Mouse (Mus musculus): ENCODE measurements around the gene Hoxb7. TPM values are rescaled to one million over a fixed set of nuclear protein-coding genes. Genes with fewer than 3 reads are reported as not detected.

The Hoxb7 gene
- polyA plus RNA-seq, 1 experiment from 2014 or later, result 8.4 TPM

- Histone ChIP-seq H3K27ac (ENCODE audit: low read length) (no peak overlapping the region), H3K9ac (replicated peaks; ENCODE audit: low read depth, low read length) (no peak overlapping the region), H3K4me2 (replicated peaks; ENCODE audit: low read depth, low read length) (no peak overlapping the region), H3K4me1 (ENCODE audit: control insufficient read depth, insufficient read depth, low read length) (0 out of 2 replicates have a peak, but pooled peaks cover 3% of the 10 kb centered on the region), H3K36me3 (ENCODE audit: control insufficient read depth, insufficient read depth, low read length) (no peaks in the 10 kb centered on the region), H3K4me3 (ENCODE audit: low read depth, low read length) (no peak overlapping the region), H3K27me3 (ENCODE audit: control insufficient read depth, insufficient read depth, low read length) (peaks cover 83% of the 10 kb centered on the region), H3K9me3 (ENCODE audit: control insufficient read depth, low read depth, low read length) (no peaks in the 10 kb centered on the region)
- no peak for ATAC-seq (ENCODE audit: insufficient number of reproducible peaks, insufficient read depth, low FRiP score, low read depth)
- WGBS, result under 1% methylated on average over 14 of the region's 14 CpGs
Measured at GRCm38 (mm10) chr11:96255996-96256445, 30.4 kb upstream of the Hoxb7 start.

- WGBS, result 25% methylated on average over 2 of the region's 2 CpGs
- H3K27me3 ChIP-seq (ENCODE audit: control insufficient read depth, insufficient read depth, low read length), result peaks cover 83% of the 10 kb centered on the region
- H3K9ac ChIP-seq (replicated peaks; ENCODE audit: low read depth, low read length), result no peak overlapping the region
- no peak overlapping the region for H3K4me2 ChIP-seq (replicated peaks; ENCODE audit: low read depth, low read length)
- no peak overlapping the region for H3K4me3 ChIP-seq (ENCODE audit: low read depth, low read length)
- H3K4me1 ChIP-seq (ENCODE audit: control insufficient read depth, insufficient read depth, low read length), result no peaks in the 10 kb centered on the region
- H3K27ac ChIP-seq (ENCODE audit: low read length), result no peak overlapping the region
- H3K36me3 ChIP-seq (ENCODE audit: control insufficient read depth, insufficient read depth, low read length), result no peaks in the 10 kb centered on the region
- ATAC-seq (ENCODE audit: insufficient number of reproducible peaks, insufficient read depth, low FRiP score, low read depth), result no peak
- H3K9me3 ChIP-seq (ENCODE audit: control insufficient read depth, low read depth, low read length), result no peaks in the 10 kb centered on the region
Measured at GRCm38 (mm10) chr11:96257141-96257540, 29.3 kb upstream of the Hoxb7 start.

GRCm38 (mm10) chr11:96259038-96259437, 27.4 kb upstream of the Hoxb7 start:
- 5% methylated on average over 2 of the region's 2 CpGs for WGBS

GRCm38 (mm10) chr11:96259511-96259910, 26.9 kb upstream of the Hoxb7 start:
- ATAC-seq (ENCODE audit: insufficient number of reproducible peaks, insufficient read depth, low FRiP score, low read depth), result no peak
- no peak overlapping the region for H3K9ac ChIP-seq (replicated peaks; ENCODE audit: low read depth, low read length)
- no peaks in the 10 kb centered on the region for H3K9me3 ChIP-seq (ENCODE audit: control insufficient read depth, low read depth, low read length)
- H3K4me1 ChIP-seq (ENCODE audit: control insufficient read depth, insufficient read depth, low read length), result no peaks in the 10 kb centered on the region
- no peak overlapping the region for H3K4me3 ChIP-seq (ENCODE audit: low read depth, low read length)
- WGBS, result 4% methylated on average over 1 of the region's 1 CpGs
- H3K36me3 ChIP-seq (ENCODE audit: control insufficient read depth, insufficient read depth, low read length), result no peaks in the 10 kb centered on the region
- H3K27ac ChIP-seq (ENCODE audit: low read length), result no peak overlapping the region
- no peak overlapping the region for H3K4me2 ChIP-seq (replicated peaks; ENCODE audit: low read depth, low read length)
- H3K27me3 ChIP-seq (ENCODE audit: control insufficient read depth, insufficient read depth, low read length), result peaks cover 82% of the 10 kb centered on the region

More at GRCm38 (mm10) chr11:96259038-96259437, 27.4 kb upstream of the Hoxb7 start:
- Histone ChIP-seq H3K27ac (ENCODE audit: low read length) (no peak overlapping the region), H3K4me3 (ENCODE audit: low read depth, low read length) (no peak overlapping the region), H3K9me3 (ENCODE audit: control insufficient read depth, low read depth, low read length) (no peaks in the 10 kb centered on the region), H3K27me3 (ENCODE audit: control insufficient read depth, insufficient read depth, low read length) (peaks cover 83% of the 10 kb centered on the region), H3K9ac (replicated peaks; ENCODE audit: low read depth, low read length) (no peak overlapping the region), H3K4me1 (ENCODE audit: control insufficient read depth, insufficient read depth, low read length) (no peaks in the 10 kb centered on the region), H3K4me2 (replicated peaks; ENCODE audit: low read depth, low read length) (no peak overlapping the region), H3K36me3 (ENCODE audit: control insufficient read depth, insufficient read depth, low read length) (no peaks in the 10 kb centered on the region)
- no peak for ATAC-seq (ENCODE audit: insufficient number of reproducible peaks, insufficient read depth, low FRiP score, low read depth)

- Histone ChIP-seq H3K9me3 (ENCODE audit: control insufficient read depth, low read depth, low read length) (no peaks in the 10 kb centered on the region), H3K4me3 (ENCODE audit: low read depth, low read length) (no peak overlapping the region), H3K4me1 (ENCODE audit: control insufficient read depth, insufficient read depth, low read length) (no peaks in the 10 kb centered on the region), H3K27me3 (ENCODE audit: control insufficient read depth, insufficient read depth, low read length) (peaks cover 83% of the 10 kb centered on the region), H3K27ac (ENCODE audit: low read length) (no peak overlapping the region), H3K36me3 (ENCODE audit: control insufficient read depth, insufficient read depth, low read length) (no peaks in the 10 kb centered on the region), H3K9ac (replicated peaks; ENCODE audit: low read depth, low read length) (no peak overlapping the region), H3K4me2 (replicated peaks; ENCODE audit: low read depth, low read length) (no peak overlapping the region)
- 2% methylated on average over 23 of the region's 23 CpGs for WGBS
- no peak for ATAC-seq (ENCODE audit: insufficient number of reproducible peaks, insufficient read depth, low FRiP score, low read depth)
Measured at GRCm38 (mm10) chr11:96260310-96260970, 26.0 kb upstream of the Hoxb7 start.

- WGBS, result 2% methylated on average over 24 of the region's 24 CpGs
- Histone ChIP-seq H3K4me1 (ENCODE audit: control insufficient read depth, insufficient read depth, low read length) (no peaks in the 10 kb centered on the region), H3K36me3 (ENCODE audit: control insufficient read depth, insufficient read depth, low read length) (no peaks in the 10 kb centered on the region), H3K27ac (ENCODE audit: low read length) (no peak overlapping the region), H3K4me2 (replicated peaks; ENCODE audit: low read depth, low read length) (no peak overlapping the region), H3K4me3 (ENCODE audit: low read depth, low read length) (no peak overlapping the region), H3K9ac (replicated peaks; ENCODE audit: low read depth, low read length) (no peak overlapping the region), H3K27me3 (ENCODE audit: control insufficient read depth, insufficient read depth, low read length) (peaks cover 84% of the 10 kb centered on the region), H3K9me3 (ENCODE audit: control insufficient read depth, low read depth, low read length) (no peaks in the 10 kb centered on the region)
- no peak for ATAC-seq (ENCODE audit: insufficient number of reproducible peaks, insufficient read depth, low FRiP score, low read depth)
Measured at GRCm38 (mm10) chr11:96261323-96261890, 25.0 kb upstream of the Hoxb7 start.

- ATAC-seq (ENCODE audit: insufficient number of reproducible peaks, insufficient read depth, low FRiP score, low read depth), result no peak
- Histone ChIP-seq H3K9me3 (ENCODE audit: control insufficient read depth, low read depth, low read length) (no peaks in the 10 kb centered on the region), H3K4me1 (ENCODE audit: control insufficient read depth, insufficient read depth, low read length) (no peaks in the 10 kb centered on the region), H3K36me3 (ENCODE audit: control insufficient read depth, insufficient read depth, low read length) (no peaks in the 10 kb centered on the region), H3K4me3 (ENCODE audit: low read depth, low read length) (no peak overlapping the region), H3K27me3 (ENCODE audit: control insufficient read depth, insufficient read depth, low read length) (peaks cover 86% of the 10 kb centered on the region), H3K27ac (ENCODE audit: low read length) (no peak overlapping the region), H3K4me2 (replicated peaks; ENCODE audit: low read depth, low read length) (no peak overlapping the region), H3K9ac (replicated peaks; ENCODE audit: low read depth, low read length) (no peak overlapping the region)
- 6% methylated on average over 6 of the region's 6 CpGs for WGBS
Measured at GRCm38 (mm10) chr11:96262262-96262830, 24.1 kb upstream of the Hoxb7 start.

GRCm38 (mm10) chr11:96263636-96264389, 22.6 kb upstream of the Hoxb7 start:
- H3K4me3 ChIP-seq (ENCODE audit: low read depth, low read length), result no peak overlapping the region
- no peak overlapping the region for H3K4me2 ChIP-seq (replicated peaks; ENCODE audit: low read depth, low read length)
- WGBS, result under 1% methylated on average over 33 of the region's 33 CpGs
- no peaks in the 10 kb centered on the region for H3K36me3 ChIP-seq (ENCODE audit: control insufficient read depth, insufficient read depth, low read length)
- no peaks in the 10 kb centered on the region for H3K9me3 ChIP-seq (ENCODE audit: control insufficient read depth, low read depth, low read length)
- no peak overlapping the region for H3K9ac ChIP-seq (replicated peaks; ENCODE audit: low read depth, low read length)
- peaks cover 86% of the 10 kb centered on the region for H3K27me3 ChIP-seq (ENCODE audit: control insufficient read depth, insufficient read depth, low read length)
- no peak overlapping the region for H3K27ac ChIP-seq (ENCODE audit: low read length)
- H3K4me1 ChIP-seq (ENCODE audit: control insufficient read depth, insufficient read depth, low read length), result no peaks in the 10 kb centered on the region
- no peak for ATAC-seq (ENCODE audit: insufficient number of reproducible peaks, insufficient read depth, low FRiP score, low read depth)

All from stomach, embryonic 14.5 days (tissue).